Mouse (Mus musculus): ENCODE measurements around the gene Ssh3.
"Not testable (repeated sequence)": the region's sequence is repeated elsewhere in the genome, so short reads cannot be mapped to it uniquely, and the experiment has no call there.

Ssh3 gene

GRCm38 (mm10) chr19:4296611-4297010 lies 27.6 kb upstream of the Ssh3 start:
- DNase-seq (ENCODE audit: low spot score in 2 of 2): no peak

DNA sequence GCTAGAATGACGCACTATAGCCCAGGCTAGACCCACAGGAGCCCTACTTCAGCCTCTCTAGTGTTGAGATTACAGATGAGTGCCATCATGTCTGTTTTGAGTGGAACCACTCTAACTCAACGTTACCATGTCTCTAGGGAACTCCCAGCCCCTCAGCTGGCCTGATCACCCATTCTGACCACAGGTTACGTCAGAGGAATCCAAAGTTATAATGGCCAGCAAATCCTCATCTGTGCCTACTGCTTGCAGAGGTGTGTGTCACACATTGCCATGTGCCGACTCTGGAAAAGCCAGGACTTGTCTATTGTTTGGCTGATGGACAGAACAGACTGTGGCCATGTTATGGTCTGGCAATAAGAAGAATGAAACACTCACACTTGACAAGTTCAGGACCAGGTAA lies 26.4 kb upstream of the Ssh3 start:
- no peak for DNase-seq (ENCODE audit: low spot score in 2 of 2)

- DNase-seq (ENCODE audit: low spot score in 2 of 2): no peak
Measured at GRCm38 (mm10) chr19:4294381-4295097, 25.6 kb upstream of the Ssh3 start.

DNA sequence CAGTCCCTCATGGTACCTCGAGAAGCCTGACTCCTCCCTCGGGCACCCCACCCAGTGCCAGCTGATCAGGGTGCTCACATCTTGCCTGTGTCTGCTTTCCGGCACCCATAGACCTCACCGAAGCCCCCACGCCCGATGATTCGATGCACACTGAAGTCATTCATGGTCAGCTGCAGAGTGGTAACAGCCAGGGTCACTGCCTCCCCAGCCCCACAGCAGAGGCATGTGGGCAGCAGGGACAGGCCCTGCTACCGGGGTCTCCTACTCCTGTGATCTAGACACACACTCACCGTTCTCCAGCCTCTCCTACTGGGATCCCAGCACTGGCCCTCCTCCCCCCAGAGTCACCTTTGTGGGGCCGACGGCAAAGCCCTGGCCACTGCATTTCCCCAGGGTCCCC lies 22.2 kb upstream of the Ssh3 start:
- DNase-seq (ENCODE audit: low spot score in 2 of 2): no peak

GRCm38 (mm10) chr19:4290749-4291148 lies 21.8 kb upstream of the Ssh3 start:
- no peak for DNase-seq (ENCODE audit: low spot score in 2 of 2)

DNA sequence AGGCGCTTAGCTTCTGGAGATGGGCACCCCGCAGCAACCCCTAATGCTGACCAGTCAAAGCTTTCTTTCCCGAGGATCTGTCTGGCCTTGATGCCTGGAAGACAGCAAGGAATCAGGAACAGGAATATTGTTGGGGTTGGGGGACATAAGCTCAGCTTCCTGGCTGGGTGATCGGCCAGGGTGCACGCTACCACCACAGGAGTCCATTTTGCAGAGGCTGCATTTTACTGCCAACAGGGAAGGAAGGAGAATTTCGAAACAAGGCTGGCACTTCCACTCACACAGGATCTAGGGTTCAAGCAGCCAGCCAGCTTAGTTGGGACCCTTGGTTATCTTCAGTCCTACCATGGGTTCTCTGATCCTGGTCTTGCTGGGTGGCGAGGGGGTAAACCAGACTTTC lies 14.7 kb upstream of the Ssh3 start:
- no peak for DNase-seq (ENCODE audit: low spot score in 2 of 2)

- peak; percentile 85 to 88 for DNase-seq (ENCODE audit: low spot score in 2 of 2)
Measured at GRCm38 (mm10) chr19:4282898-4283553, 14.0 kb upstream of the Ssh3 start, which contains the start of gene Ankrd13d. TSS of gene Ankrd13d (minus strand) at chr19:4283137.

DNA sequence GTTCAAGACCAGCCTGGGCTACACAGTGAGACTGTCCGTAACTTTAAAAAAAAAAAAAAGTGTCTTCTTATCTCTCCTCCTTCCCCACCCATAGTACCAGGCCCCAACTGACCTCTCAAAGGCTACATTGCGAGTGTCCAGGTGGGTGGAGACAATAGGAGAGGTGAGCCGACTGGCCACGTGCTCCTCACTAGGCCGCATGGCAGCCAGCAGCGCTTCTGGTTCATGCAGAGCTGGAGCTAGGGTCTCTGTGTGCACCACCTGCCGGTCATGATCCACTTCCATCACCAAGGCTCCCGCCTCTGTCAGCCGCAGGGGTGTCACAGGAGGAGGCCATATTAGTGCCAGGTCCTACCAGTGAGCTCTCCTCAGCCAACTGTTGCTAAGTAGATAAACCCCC lies 11.4 kb upstream of the Ssh3 start:
- no peak for DNase-seq (ENCODE audit: low spot score in 2 of 2)

DNA sequence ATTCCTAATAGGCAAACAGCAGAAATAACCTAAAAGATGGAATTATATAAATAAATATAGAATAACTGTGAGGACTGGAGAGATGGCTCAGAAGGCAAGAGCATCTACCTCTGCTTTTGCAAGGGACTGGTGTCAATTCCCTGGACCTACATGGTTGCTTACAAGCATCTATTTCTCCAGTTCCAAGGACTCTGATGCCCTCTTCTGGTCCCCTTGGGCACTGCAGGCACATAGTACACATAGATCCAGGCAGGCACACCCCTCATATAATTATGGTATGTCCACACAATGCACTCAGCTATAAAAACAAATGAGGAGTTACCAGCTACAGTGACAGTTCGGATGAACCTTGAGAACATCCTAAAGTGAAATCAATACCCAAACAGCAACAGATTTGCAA lies 10.5 kb upstream of the Ssh3 start:
- DNase-seq (ENCODE audit: low spot score in 2 of 2): no peak

- DNase-seq (ENCODE audit: low spot score in 2 of 2): no peak
Measured at GRCm38 (mm10) chr19:4270972-4271371, 2.0 kb upstream of the Ssh3 start.

DNA sequence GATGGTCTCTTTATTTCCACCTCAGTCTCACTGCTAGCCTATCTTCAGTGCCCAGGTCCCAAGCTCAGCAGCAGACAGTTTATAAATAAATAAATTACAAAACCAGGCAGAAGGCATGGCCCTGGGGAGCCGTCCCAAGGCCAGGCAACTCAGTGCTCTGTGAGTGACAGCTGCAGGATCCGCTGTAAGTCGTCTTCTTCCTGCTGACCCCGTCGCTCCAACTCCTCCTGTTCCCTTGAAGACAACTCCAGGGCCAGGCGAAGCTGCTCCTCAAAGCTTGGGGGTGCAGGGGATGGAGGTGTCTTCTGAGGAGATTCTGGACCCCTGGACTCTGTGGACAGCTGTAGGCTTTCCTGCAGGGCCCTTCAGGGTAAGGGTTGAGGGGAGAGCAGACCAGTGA lies 1.2 kb upstream of the Ssh3 start:
- DNase-seq (ENCODE audit: low spot score in 2 of 2): no peak

DNA sequence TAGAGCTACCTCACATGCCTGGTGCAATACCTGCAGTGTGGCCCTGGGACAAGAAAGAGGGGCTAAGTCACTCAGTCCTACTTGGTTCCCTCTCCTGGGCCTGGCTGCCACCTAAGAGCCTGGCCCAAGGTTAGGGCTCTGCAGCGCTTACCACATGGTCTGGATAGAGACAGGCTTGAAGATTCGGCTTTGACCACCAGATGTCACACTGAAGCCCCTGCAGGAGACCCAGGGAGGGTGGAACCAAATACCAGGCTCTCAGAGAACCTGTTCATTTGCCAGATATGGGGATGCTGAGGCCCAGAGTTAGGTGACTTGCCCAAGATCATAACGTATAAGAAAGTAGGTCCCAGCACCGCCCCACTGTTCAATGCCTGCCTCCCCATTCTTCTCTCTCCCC lies 3.0 kb downstream of the Ssh3 start:
- no peak for DNase-seq (ENCODE audit: low spot score in 2 of 2)

DNA sequence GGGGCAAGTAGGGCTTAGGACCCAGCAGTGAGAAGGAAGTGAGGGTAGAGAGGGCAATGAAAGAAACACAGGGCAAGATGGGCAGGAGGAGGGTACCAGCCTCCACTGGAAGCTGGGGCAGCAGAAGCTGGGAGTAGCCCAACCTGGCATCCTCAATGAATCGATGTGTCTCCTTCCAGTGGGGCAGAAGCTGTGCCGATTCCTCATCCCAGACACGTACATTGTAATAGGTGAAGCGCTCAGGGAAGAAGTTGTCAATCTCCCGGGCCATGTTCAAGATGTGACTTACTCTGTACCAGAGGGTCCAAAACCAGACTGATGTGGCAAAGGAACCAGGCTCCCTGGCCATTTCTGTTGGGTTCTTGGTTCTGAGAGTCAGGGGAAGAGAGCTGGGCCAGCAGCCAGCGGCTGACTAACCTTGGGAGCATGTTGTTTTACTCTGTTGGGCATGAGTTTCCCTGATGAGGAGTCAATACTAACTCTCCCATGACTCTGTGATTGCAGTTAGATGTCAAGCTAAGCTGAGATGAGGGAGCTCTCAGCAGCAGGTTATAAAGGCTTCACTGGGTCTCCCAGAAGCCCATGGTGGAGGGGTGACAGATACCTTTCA lies 4.7 kb downstream of the Ssh3 start:
- no peak for DNase-seq (ENCODE audit: low spot score in 2 of 2)

DNA sequence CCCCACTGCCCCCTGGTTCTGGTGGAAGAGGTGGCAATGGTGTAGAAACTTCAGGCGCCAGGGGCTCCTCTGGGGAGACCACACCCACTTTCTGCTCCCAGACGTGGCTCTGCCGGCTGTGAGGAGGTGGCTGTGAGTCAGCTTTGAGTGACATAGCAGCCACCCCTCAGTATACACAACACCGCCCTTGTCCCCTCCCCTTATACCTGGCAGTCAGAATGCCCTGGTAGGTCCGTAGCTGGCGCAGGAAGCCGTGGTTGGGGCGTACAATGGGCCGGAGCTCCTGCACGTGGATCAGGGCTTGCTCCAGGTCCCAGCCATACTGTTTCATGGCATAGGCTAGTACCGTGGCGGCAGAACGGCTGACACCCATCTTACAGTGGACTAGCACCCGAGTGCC lies 5.3 kb downstream of the Ssh3 start:
- DNase-seq (ENCODE audit: low spot score in 2 of 2): no peak

- no peak for DNase-seq (ENCODE audit: low spot score in 2 of 2)
Measured at GRCm38 (mm10) chr19:4262756-4263155, 6.2 kb downstream of the Ssh3 start.

DNA sequence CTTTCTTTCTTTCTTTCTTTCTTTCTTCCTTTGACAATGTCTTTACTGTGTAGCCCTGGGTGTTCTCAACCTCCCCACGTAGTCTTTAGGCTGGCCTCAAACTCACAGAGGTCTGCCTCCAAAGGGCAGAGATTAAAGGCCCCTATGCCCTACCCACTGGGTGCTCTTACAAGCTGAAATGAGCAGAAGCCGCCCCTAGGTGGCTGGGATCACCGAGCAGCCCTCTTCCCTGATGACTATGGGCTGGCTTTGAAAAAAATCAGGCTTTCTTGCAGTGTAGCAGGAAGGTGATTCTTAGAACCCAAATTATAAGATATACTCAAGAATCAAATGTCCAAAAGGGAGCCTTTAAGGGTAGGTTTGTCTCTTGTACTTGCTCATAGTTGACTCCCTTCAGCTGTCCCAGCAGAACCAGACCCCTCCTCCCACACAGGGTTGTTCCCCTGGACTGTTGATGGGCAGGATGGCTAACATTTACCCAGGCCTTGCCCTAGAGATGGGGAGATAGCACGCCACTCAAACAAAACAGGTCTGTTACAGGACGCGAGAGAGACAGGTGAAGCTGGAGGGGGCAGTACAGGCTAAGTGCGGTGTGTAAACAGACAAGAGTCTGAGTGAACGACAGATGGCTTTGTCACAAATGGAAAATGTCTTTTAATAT lies 7.8 kb downstream of the Ssh3 start:
- no peak for DNase-seq (ENCODE audit: low spot score in 2 of 2)

- DNase-seq (ENCODE audit: low spot score in 2 of 2): no peak
Measured at GRCm38 (mm10) chr19:4257897-4258252, 11.1 kb downstream of the Ssh3 start.

DNA sequence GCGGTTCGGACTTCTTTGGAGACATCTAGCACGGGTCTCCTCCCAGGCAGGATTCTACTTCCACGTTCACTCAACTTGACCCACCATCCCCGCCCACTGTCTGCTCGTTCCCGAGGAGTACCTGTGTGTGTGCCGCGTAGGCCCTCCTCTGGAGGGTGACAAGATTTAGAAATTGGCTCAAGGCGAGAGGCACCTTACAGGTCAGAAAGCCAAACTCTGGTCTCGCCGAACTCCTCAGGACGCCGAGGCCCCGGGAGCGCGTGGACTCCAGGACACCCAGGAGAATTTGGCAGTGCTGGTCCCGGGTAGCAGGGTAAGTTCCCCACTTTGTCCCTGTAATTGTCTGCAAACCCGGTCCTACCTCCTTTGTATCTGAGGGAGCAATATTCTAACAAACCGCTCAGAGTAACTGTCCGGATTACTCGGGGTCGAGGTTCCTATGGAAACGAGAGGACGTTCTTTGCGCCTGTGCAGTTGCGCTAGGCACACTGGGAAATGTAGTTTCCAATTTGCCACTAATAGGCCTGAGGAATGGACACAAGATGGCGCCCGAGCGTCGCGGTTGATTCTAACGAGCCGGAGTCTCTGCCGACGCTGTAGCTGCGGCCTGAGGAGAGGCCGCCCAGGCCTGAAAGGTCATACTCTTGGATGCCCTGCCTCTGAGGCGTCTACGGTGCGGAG lies 11.6 kb downstream of the Ssh3 start:
- peak; percentile 82 to 92 for DNase-seq (ENCODE audit: low spot score in 2 of 2)

GRCm38 (mm10) chr19:4255583-4256162 lies 13.3 kb downstream of the Ssh3 start:
- DNase-seq (ENCODE audit: low spot score in 2 of 2): no peak

DNA sequence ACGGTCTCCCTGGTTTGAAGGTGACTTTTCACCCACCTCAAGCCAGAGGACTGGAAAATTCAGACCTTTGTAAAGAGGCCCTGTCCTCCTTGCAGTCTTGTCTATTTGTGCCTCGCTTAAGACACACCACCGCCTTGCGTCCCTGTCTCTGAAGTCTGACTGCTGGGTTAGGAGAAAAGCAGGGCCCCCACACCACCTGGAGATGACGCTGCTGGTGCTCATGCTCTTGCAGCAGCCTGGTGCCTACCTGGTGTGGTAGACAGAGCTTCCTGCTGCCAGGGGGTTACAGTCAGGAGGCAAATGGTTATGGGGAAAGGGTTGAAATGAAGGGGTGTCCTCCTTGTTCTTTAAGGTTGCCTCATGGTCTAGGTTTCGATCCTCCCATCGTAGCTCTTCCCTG lies 14.8 kb downstream of the Ssh3 start:
- no peak for DNase-seq (ENCODE audit: low spot score in 2 of 2)

DNA sequence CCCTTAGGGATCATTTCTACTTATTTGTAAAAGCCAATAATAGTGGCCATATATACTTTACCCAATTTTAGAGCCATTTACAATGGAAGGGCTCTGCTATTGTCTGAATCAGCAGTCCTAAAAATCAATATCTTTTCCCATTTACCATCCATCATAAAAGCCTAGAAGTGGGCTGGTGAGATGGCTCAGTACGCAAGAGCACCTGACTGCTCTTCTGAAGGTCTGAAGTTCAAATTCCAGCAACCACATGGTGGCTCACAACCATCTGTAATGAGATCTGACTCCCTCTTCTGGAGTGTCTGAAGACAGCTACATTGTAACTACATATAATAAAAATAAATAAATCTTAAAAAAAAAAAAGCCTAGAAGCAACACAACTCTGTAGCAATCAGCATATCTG lies 20.3 kb downstream of the Ssh3 start:
- not testable (repeated sequence) for DNase-seq (ENCODE audit: low spot score in 2 of 2)

- DNase-seq (ENCODE audit: low spot score in 2 of 2): no peak
Measured at GRCm38 (mm10) chr19:4247010-4247409, 22.0 kb downstream of the Ssh3 start.
